Mouse (Mus musculus): ENCODE measurements around the gene Tex2. TPM values are rescaled to one million over a fixed set of nuclear protein-coding genes. Genes with fewer than 3 reads are reported as not detected.

The Tex2 gene
- polyA plus RNA-seq, 1 experiment from 2014 or later: 29.5 TPM

DNA sequence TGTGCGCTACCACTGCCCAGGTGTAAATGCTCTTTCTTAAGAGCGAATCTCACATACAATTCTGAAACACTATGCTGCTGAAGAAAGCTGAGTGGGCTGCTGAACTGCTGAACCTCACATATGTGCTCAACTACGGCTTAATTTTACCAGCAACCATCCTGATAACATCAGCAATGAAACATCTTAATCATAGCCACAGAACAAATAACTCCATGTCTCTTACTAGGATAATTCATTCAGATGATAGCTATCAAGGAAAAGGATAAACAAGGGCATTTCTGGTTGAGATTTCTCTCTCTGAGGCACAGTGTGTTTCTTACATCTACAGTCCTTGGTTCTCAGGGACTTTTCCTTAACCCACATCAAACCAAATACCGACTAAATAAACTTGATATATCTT lies 128.3 kb downstream of the Tex2 start:
- 93% methylated on average over 4 of the region's 4 CpGs for WGBS
- H3K4me1 ChIP-seq (ENCODE audit: control insufficient read depth, insufficient read depth, low read depth, low read length): peaks cover 8% of the 10 kb centered on the region
- no peaks in the 10 kb centered on the region for H3K9me3 ChIP-seq (ENCODE audit: control insufficient read depth, low read length)
- no peaks in the 10 kb centered on the region for H3K27me3 ChIP-seq (replicated peaks; ENCODE audit: control insufficient read depth, insufficient read depth, low read length)
- H3K4me2 ChIP-seq (ENCODE audit: low read length): no peak overlapping the region
- no peak for ATAC-seq
- H3K4me3 ChIP-seq (ENCODE audit: low read length): no peak overlapping the region
- no peak overlapping the region for H3K27ac ChIP-seq (ENCODE audit: low read depth, low read length)
- no peaks in the 10 kb centered on the region for H3K36me3 ChIP-seq (ENCODE audit: control insufficient read depth, insufficient read depth, low read length)
- no peak overlapping the region for H3K9ac ChIP-seq (ENCODE audit: low read depth, low read length)

DNA sequence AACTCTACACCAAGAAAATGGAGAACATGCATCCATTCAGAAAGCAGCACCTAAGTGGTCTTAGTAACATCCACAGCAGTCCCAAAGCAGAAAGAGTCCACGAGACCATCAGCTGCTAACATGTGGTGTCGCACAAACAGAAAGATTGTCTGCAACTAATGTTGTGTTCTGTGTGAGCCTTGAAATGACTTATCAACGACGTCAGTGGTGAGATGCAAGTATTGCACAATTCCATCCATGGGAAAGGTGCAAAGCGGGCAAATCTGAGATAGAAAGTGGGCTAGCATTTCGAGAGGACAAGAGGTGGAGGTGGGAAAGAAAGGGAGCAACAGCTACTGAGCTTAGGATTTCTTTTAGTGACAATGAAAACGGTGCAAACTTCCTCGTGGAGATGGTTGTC lies 130.4 kb downstream of the Tex2 start:
- no peaks in the 10 kb centered on the region for H3K27me3 ChIP-seq (replicated peaks; ENCODE audit: control insufficient read depth, insufficient read depth, low read length)
- H3K4me2 ChIP-seq (ENCODE audit: low read length): no peak overlapping the region
- peaks cover 8% of the 10 kb centered on the region for H3K4me1 ChIP-seq (ENCODE audit: control insufficient read depth, insufficient read depth, low read depth, low read length)
- H3K4me3 ChIP-seq (ENCODE audit: low read length): no peak overlapping the region
- 91% methylated on average over 8 of the region's 8 CpGs for WGBS
- no peak overlapping the region for H3K27ac ChIP-seq (ENCODE audit: low read depth, low read length)
- ATAC-seq: no peak
- H3K9ac ChIP-seq (ENCODE audit: low read depth, low read length): no peak overlapping the region
- H3K36me3 ChIP-seq (ENCODE audit: control insufficient read depth, insufficient read depth, low read length): no peaks in the 10 kb centered on the region
- no peaks in the 10 kb centered on the region for H3K9me3 ChIP-seq (ENCODE audit: control insufficient read depth, low read length)

DNA sequence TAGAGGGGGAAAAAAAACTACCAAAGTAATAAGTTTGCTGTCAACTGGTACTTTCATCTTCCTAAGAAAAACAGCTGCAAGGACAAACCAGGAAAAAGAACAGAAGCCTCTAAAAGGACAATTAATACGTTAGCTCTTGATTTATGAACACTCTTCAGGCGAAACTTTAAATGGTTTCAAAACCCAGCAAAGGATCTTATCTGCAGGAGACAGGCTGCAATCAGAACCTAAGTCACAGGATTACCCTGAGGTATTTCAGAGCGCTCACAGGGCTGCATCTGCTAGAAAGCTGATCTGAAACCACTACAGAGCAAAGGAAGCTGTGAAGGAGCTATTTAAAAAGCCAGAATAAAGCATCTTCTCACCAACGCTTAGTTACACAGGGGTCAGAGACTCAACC lies 131.6 kb downstream of the Tex2 start:
- WGBS: 74% methylated on average over 4 of the region's 4 CpGs
- no peak for ATAC-seq
- Histone ChIP-seq H3K36me3 (ENCODE audit: control insufficient read depth, insufficient read depth, low read length) (no peaks in the 10 kb centered on the region), H3K4me2 (ENCODE audit: low read length) (no peak overlapping the region), H3K27me3 (replicated peaks; ENCODE audit: control insufficient read depth, insufficient read depth, low read length) (no peaks in the 10 kb centered on the region), H3K27ac (ENCODE audit: low read depth, low read length) (no peak overlapping the region), H3K4me1 (ENCODE audit: control insufficient read depth, insufficient read depth, low read depth, low read length) (peaks cover 6% of the 10 kb centered on the region), H3K4me3 (ENCODE audit: low read length) (no peak overlapping the region), H3K9me3 (ENCODE audit: control insufficient read depth, low read length) (no peaks in the 10 kb centered on the region), H3K9ac (ENCODE audit: low read depth, low read length) (no peak overlapping the region)

- H3K36me3 ChIP-seq (ENCODE audit: control insufficient read depth, insufficient read depth, low read length): no peaks in the 10 kb centered on the region
- no peaks in the 10 kb centered on the region for H3K9me3 ChIP-seq (ENCODE audit: control insufficient read depth, low read length)
- no peaks in the 10 kb centered on the region for H3K4me1 ChIP-seq (ENCODE audit: control insufficient read depth, insufficient read depth, low read depth, low read length)
- no peak for ATAC-seq
- no peak overlapping the region for H3K4me3 ChIP-seq (ENCODE audit: low read length)
- H3K4me2 ChIP-seq (ENCODE audit: low read length): no peak overlapping the region
- H3K27ac ChIP-seq (ENCODE audit: low read depth, low read length): no peak overlapping the region
- H3K27me3 ChIP-seq (replicated peaks; ENCODE audit: control insufficient read depth, insufficient read depth, low read length): no peaks in the 10 kb centered on the region
- 93% methylated on average over 3 of the region's 3 CpGs for WGBS
- H3K9ac ChIP-seq (ENCODE audit: low read depth, low read length): no peak overlapping the region
These were observed 132.7 kb downstream of the Tex2 start for GRCm38 (mm10) chr11:106480530-106480885.

DNA sequence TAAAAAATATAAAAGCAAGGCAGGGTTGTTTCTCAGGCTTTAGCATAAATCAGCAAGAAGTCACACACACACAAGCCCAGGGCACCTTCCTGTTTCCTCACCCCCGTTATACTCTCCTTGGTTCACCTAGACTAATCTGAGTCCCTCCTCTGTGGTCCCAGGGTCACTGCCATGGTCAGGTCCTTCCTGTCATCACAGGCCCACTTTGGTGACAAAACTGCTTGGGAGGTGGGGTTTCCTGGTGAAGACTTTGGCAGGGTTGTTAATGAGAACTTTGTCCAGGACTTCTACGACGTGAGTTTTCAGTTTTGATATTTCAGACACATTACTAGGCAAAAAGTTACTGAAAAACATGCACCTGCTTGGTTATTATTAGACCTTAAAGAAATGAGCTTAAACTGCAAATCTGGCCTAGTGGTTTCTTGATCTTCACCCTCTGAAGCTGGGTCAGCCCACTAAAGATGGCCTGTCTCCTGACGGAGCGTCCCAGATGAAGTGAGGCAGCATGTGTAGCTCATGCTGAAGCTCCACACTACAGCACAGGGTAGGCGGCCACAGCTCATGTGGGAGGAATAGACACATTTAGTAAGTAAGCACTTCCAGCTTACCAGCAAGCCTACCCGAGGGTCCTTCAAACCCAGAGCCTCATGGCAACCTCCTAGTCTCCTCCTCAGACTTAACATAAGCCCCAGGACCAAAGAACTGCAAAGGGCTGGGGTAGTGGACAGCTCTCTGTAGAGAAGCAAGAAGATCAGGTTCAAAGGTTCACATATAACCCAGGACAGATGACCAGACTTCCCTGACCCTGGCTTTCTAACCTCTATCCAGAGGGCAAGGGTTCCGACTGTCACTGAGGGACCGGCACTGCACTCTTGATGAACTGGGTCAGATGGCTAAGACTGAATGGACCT lies 133.3 kb downstream of the Tex2 start:
- H3K27ac ChIP-seq (ENCODE audit: low read depth, low read length): no peak overlapping the region

GRCm38 (mm10) chr11:106478745-106479144 lies 134.5 kb downstream of the Tex2 start:
- H3K27ac ChIP-seq (ENCODE audit: low read depth, low read length): no peak overlapping the region
- H3K27me3 ChIP-seq (replicated peaks; ENCODE audit: control insufficient read depth, insufficient read depth, low read length): no peaks in the 10 kb centered on the region
- no peak for ATAC-seq
- H3K9me3 ChIP-seq (ENCODE audit: control insufficient read depth, low read length): no peaks in the 10 kb centered on the region
- WGBS: 41% methylated on average over 1 of the region's 1 CpGs
- no peaks in the 10 kb centered on the region for H3K4me1 ChIP-seq (ENCODE audit: control insufficient read depth, insufficient read depth, low read depth, low read length)
- H3K9ac ChIP-seq (ENCODE audit: low read depth, low read length): no peak overlapping the region
- no peak overlapping the region for H3K4me3 ChIP-seq (ENCODE audit: low read length)
- H3K36me3 ChIP-seq (ENCODE audit: control insufficient read depth, insufficient read depth, low read length): no peaks in the 10 kb centered on the region
- no peak overlapping the region for H3K4me2 ChIP-seq (ENCODE audit: low read length)

More for the DNA sequence above, 133.3 kb downstream of the Tex2 start:
- Histone ChIP-seq H3K9ac (ENCODE audit: low read depth, low read length) (no peak overlapping the region), H3K4me2 (ENCODE audit: low read length) (no peak overlapping the region), H3K4me3 (ENCODE audit: low read length) (no peak overlapping the region), H3K27me3 (replicated peaks; ENCODE audit: control insufficient read depth, insufficient read depth, low read length) (no peaks in the 10 kb centered on the region), H3K36me3 (ENCODE audit: control insufficient read depth, insufficient read depth, low read length) (no peaks in the 10 kb centered on the region), H3K9me3 (ENCODE audit: control insufficient read depth, low read length) (no peaks in the 10 kb centered on the region), H3K4me1 (ENCODE audit: control insufficient read depth, insufficient read depth, low read depth, low read length) (no peaks in the 10 kb centered on the region)
- 88% methylated on average over 9 of the region's 9 CpGs for WGBS
- no peak for ATAC-seq

DNA sequence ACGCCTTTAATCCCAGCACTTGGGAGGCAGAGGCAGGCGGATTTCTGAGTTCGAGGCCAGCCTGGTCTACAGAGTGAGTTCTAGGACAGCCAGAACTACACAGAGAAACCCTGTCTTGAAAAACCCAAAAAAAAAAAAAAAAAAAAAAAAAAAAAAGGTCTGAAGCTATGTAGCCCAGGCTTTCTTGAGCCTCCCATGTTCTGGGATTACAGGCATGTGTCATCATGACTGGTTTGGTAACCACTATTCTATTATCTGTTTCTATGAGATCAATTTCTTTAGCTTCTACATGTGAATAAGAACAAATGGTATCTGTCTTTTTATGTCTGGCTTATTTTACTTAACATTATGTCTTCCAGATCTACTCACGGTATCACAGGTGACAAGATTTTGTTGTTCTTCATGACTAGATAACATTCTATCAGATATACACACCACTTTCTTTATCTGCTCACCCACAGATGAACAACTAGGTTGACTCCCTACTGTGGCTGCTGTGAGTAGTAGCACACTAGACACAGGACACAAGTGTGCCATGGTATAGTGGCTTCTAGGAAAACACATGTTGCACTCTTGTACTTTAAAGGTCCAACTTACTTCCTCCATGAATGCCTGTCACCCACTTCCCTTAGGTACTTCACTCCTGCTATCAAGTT lies 135.6 kb downstream of the Tex2 start:
- ATAC-seq: no peak
- Histone ChIP-seq H3K27me3 (replicated peaks; ENCODE audit: control insufficient read depth, insufficient read depth, low read length) (no peaks in the 10 kb centered on the region), H3K9ac (ENCODE audit: low read depth, low read length) (no peak overlapping the region), H3K4me2 (ENCODE audit: low read length) (no peak overlapping the region), H3K36me3 (ENCODE audit: control insufficient read depth, insufficient read depth, low read length) (no peaks in the 10 kb centered on the region), H3K27ac (ENCODE audit: low read depth, low read length) (no peak overlapping the region), H3K4me3 (ENCODE audit: low read length) (no peak overlapping the region), H3K9me3 (ENCODE audit: control insufficient read depth, low read length) (no peaks in the 10 kb centered on the region), H3K4me1 (ENCODE audit: control insufficient read depth, insufficient read depth, low read depth, low read length) (no peaks in the 10 kb centered on the region)
- WGBS: 94% methylated on average over 4 of the region's 4 CpGs

DNA sequence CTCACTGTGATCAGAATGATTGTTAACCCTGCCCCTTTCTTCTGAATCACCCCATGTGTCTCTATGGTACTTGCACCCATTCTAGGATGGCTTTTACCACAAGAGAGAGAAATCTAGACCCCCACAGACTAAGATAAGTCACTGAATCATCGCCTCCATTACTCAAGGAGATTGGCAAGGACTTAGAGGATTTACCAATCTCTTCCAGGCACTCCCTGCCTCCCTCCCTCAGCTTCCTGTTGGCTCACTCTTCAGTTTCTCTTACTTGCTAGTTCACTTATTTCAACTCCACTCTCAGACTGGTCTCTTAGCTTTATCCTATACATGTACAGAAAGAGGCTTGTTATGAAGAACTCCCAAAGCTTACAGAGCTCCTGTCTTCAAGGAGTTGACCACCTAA lies 137.9 kb downstream of the Tex2 start:
- Histone ChIP-seq H3K27ac (ENCODE audit: low read depth, low read length) (no peak overlapping the region), H3K27me3 (replicated peaks; ENCODE audit: control insufficient read depth, insufficient read depth, low read length) (no peaks in the 10 kb centered on the region), H3K36me3 (ENCODE audit: control insufficient read depth, insufficient read depth, low read length) (no peaks in the 10 kb centered on the region), H3K4me1 (ENCODE audit: control insufficient read depth, insufficient read depth, low read depth, low read length) (no peaks in the 10 kb centered on the region), H3K4me2 (ENCODE audit: low read length) (no peak overlapping the region), H3K9me3 (ENCODE audit: control insufficient read depth, low read length) (no peaks in the 10 kb centered on the region), H3K9ac (ENCODE audit: low read depth, low read length) (no peak overlapping the region), H3K4me3 (ENCODE audit: low read length) (no peak overlapping the region)
- WGBS: 93% methylated on average over 1 of the region's 1 CpGs
- no peak for ATAC-seq

- Histone ChIP-seq H3K9me3 (ENCODE audit: control insufficient read depth, low read length) (no peaks in the 10 kb centered on the region), H3K4me2 (ENCODE audit: low read length) (no peak overlapping the region), H3K4me3 (ENCODE audit: low read length) (no peak overlapping the region), H3K27ac (ENCODE audit: low read depth, low read length) (no peak overlapping the region), H3K9ac (ENCODE audit: low read depth, low read length) (no peak overlapping the region), H3K4me1 (ENCODE audit: control insufficient read depth, insufficient read depth, low read depth, low read length) (no peaks in the 10 kb centered on the region), H3K27me3 (replicated peaks; ENCODE audit: control insufficient read depth, insufficient read depth, low read length) (no peaks in the 10 kb centered on the region), H3K36me3 (ENCODE audit: control insufficient read depth, insufficient read depth, low read length) (no peaks in the 10 kb centered on the region)
- 100% methylated on average over 1 of the region's 1 CpGs for WGBS
- no peak for ATAC-seq
These were observed 141.6 kb downstream of the Tex2 start for GRCm38 (mm10) chr11:106471629-106472028.
